Mouse (Mus musculus): ENCODE measurements around the gene Atp1a4.

- TF ChIP-seq POLR2A (IDR thresholded peaks at IDR 0.05; ENCODE audit: extremely low read depth, insufficient read depth, low read length) (no peak), CTCF (IDR thresholded peaks at IDR 0.05; ENCODE audit: low read depth, low read length) (no peak)
These were observed 23.5 kb upstream of the Atp1a4 start for GRCm38 (mm10) chr1:172281522-172282254.
